Mouse (Mus musculus) myocyte (in vitro differentiated cells): ENCODE data around the gene E030018B13Rik. TPM values are rescaled to one million over a fixed set of nuclear protein-coding genes. Genes with fewer than 3 reads are reported as not detected.

Source experiments
- H3K27me3 ChIP-seq: one replicate; pipeline ENCODE4 v1.6.1; 2011; ENCODE audit not compliant: control insufficient read depth, insufficient read depth, insufficient read length
- H3K36me3 ChIP-seq: one replicate; pipeline ENCODE4 v1.6.1; 2011; ENCODE audit not compliant: control insufficient read depth, insufficient read depth
- H3K4me2 ChIP-seq: one replicate; pipeline ENCODE4 v1.6.1; 2011; ENCODE audit warnings: low read depth, control low read depth
- H3K4me3 ChIP-seq: one replicate; pipeline ENCODE4 v1.5.1; 2011; ENCODE audit warnings: mild to moderate bottlenecking, control low read depth, moderate library complexity
- H3K79me2 ChIP-seq: one replicate; pipeline ENCODE4 v1.6.1; 2011; ENCODE audit not compliant: control insufficient read depth, insufficient read depth
- H3ac ChIP-seq: one replicate; pipeline ENCODE4 v1.6.1; 2011; ENCODE audit not compliant: control insufficient read depth, insufficient read length
- CEBPB ChIP-seq: IDR thresholded peaks from 2 replicates; pipeline ENCODE4 v1.6.1; 2011; ENCODE audit warnings: mild to moderate bottlenecking, moderate library complexity; ENCODE audit not compliant: poor library complexity, insufficient read depth, severe bottlenecking
- E2F4 ChIP-seq: IDR thresholded peaks from one replicate; pipeline ENCODE4 v1.6.1; 2011; ENCODE audit warnings: mild to moderate bottlenecking, control low read depth, moderate library complexity; ENCODE audit not compliant: insufficient read depth
- MAX ChIP-seq: IDR thresholded peaks from one replicate; pipeline ENCODE4 v1.6.1; 2011; ENCODE audit warnings: low read depth, mild to moderate bottlenecking, control low read depth
- MYOD1 ChIP-seq, 3 experiments: IDR thresholded peaks; one replicate each; pipeline ENCODE4 v1.6.1; 2011; ENCODE audit warnings: control low read depth in 2 of 3, low read depth in 2 of 3, mild to moderate bottlenecking in 2 of 3, moderate library complexity in 1 of 3; ENCODE audit not compliant: insufficient read length in 2 of 3, control insufficient read depth in 1 of 3
- MYOG ChIP-seq, 3 experiments: IDR thresholded peaks; one replicate each; pipeline ENCODE4 v1.6.1; 2011; ENCODE audit warnings: control low read depth in 2 of 3, low read depth in 2 of 3, mild to moderate bottlenecking in 2 of 3; ENCODE audit not compliant: insufficient read length in 2 of 3, control insufficient read depth in 1 of 3, insufficient read depth in 1 of 3
- POLR2A ChIP-seq: IDR thresholded peaks from one replicate; pipeline ENCODE4 v1.6.1; 2011; ENCODE audit warnings: low read depth, mild to moderate bottlenecking, control low read depth, moderate library complexity; ENCODE audit not compliant: insufficient read length
- POLR2AphosphoS2 ChIP-seq: IDR thresholded peaks from one replicate; pipeline ENCODE4 v1.6.1; 2011; ENCODE audit warnings: low read depth, control low read depth; ENCODE audit not compliant: insufficient read length
- REST ChIP-seq: IDR thresholded peaks from one replicate; pipeline ENCODE4 v1.6.1; 2011; ENCODE audit warnings: mild to moderate bottlenecking, control low read depth, moderate library complexity; ENCODE audit not compliant: insufficient read depth, insufficient read length
- SRF ChIP-seq: IDR thresholded peaks from one replicate; pipeline ENCODE4 v1.6.1; 2011; ENCODE audit warnings: low read depth; ENCODE audit not compliant: control insufficient read depth, insufficient read length
- TCF12 ChIP-seq: IDR thresholded peaks from one replicate; pipeline ENCODE4 v1.6.1; 2011; ENCODE audit warnings: mild to moderate bottlenecking, control low read depth; ENCODE audit not compliant: poor library complexity, insufficient read depth, severe bottlenecking
- TCF3 ChIP-seq: IDR thresholded peaks from one replicate; pipeline ENCODE4 v1.6.1; 2011; ENCODE audit warnings: low read depth, control low read depth; ENCODE audit not compliant: insufficient read length
- USF1 ChIP-seq: IDR thresholded peaks from one replicate; pipeline ENCODE4 v1.6.1; 2011; ENCODE audit warnings: low read depth, mild to moderate bottlenecking, control low read depth, moderate library complexity
- polyA plus RNA-seq: library from polyadenylated mRNA; unstranded; fragments of >200 nt; fragmentation: generic; extraction: Trizol; gene quantifications from one replicate; pipeline ENCODE4 v1.2.1, GENCODE M21; 2012; ENCODE audit warnings: missing spikeins

Gene E030018B13Rik
- polyA plus RNA-seq, 1 experiment, result 0.17 TPM

- H3K79me2 ChIP-seq, result peaks cover 11% of the 10 kb centered on the region
- no peak overlapping the region for H3K4me3 ChIP-seq
- no peak for TF ChIP-seq POLR2A
- TF ChIP-seq POLR2AphosphoS2, result no peak
- TF ChIP-seq MYOD1 (IDR thresholded peaks at IDR 0.05; ENCODE audit: control insufficient read depth in 1 of 3, insufficient read length in 2 of 3, low read depth in 2 of 3), result no peak
- TF ChIP-seq TCF12, result no peak
- TF ChIP-seq REST, result no peak
- no peak for TF ChIP-seq USF1
- no peak for TF ChIP-seq MAX
- TF ChIP-seq CEBPB, result no peak
- no peak for TF ChIP-seq TCF3
- no peak for TF ChIP-seq SRF
- no peak for TF ChIP-seq E2F4
- no peak for TF ChIP-seq MYOG (IDR thresholded peaks at IDR 0.05; ENCODE audit: control insufficient read depth in 1 of 3, insufficient read depth in 1 of 3, insufficient read length in 2 of 3, low read depth in 2 of 3)
These were observed 29.0 kb upstream of the E030018B13Rik start for GRCm38 (mm10) chr7:63887602-63888123.

DNA sequence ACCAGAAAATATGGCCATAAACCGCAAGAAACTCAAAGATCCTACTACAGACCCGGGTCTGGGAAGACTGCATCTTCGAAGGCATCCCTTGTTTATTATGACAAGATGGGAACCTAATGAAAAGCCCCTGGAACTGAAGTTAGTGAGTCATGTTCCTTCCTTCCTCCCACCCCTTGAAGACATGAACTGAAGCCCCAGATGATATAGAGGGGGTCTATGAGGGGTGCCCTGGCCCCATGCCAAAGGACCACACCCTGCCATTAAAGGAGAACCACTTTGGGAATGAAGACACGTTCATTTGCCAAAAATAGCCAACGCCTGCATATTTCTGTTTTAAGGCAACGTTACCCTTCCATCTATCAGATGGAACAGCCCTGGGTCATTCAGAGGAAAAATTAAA is 28.0 kb upstream of the E030018B13Rik start:
- Histone ChIP-seq H3ac (no peak overlapping the region), H3K79me2 (peaks cover 21% of the 10 kb centered on the region), H3K4me2 (no peak overlapping the region), H3K27me3 (no peaks in the 10 kb centered on the region), H3K36me3 (peaks cover 7% of the 10 kb centered on the region), H3K4me3 (no peak overlapping the region)
- TF ChIP-seq MYOD1 (IDR thresholded peaks at IDR 0.05; ENCODE audit: control insufficient read depth in 1 of 3, insufficient read length in 2 of 3, low read depth in 2 of 3) (no peak), POLR2A (no peak)

More at GRCm38 (mm10) chr7:63887602-63888123, 29.0 kb upstream of the E030018B13Rik start:
- Histone ChIP-seq H3K27me3 (no peaks in the 10 kb centered on the region), H3ac (no peak overlapping the region), H3K4me2 (no peak overlapping the region), H3K36me3 (peaks cover 7% of the 10 kb centered on the region)

DNA sequence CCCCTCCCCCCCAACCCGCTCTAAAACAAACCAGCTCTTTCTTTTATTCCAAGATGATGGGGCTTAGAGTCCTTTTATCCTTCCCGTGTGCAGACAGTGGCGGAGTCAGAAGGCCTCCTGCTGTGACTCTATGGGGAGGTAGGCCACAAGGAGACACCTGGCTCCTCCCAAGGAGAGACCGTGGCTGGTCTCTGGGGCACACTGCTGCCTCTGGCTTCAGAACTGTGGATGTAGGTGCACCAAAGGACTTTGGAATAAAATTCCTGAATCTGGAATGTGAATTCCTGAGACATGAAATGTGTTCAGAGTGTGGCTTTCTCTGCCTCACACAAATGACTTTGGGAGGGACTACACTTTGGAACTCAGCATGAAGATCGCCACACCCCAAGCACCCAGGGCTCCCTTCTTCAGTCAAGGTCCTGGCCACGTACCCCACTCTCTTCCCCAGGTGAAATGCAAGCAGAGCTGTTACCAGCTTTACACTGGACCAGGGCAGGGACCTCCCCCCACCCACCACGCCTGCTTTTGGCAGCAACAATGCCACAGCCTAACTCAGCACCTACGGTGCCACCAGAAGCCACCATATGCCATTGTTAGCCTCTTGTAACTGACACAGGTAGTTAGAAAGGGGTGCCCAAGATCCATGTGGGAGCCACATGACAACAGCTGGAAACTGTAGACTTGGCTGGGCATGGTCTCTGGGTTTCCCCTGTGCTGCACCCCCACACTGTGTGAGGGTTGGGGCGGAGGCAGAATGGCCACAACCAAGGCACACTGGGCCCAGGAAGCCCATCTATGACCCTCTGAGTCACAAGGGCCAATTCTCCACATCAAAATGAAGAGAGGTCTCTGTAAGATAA is 27.3 kb upstream of the E030018B13Rik start:
- no peaks in the 10 kb centered on the region for H3K27me3 ChIP-seq
- no peak for TF ChIP-seq MAX
- no peak for TF ChIP-seq MYOD1 (IDR thresholded peaks at IDR 0.05; ENCODE audit: control insufficient read depth in 1 of 3, insufficient read length in 2 of 3, low read depth in 2 of 3)
- TF ChIP-seq TCF3, result no peak
- no peak for TF ChIP-seq REST
- TF ChIP-seq POLR2A, result no peak
- no peak for TF ChIP-seq SRF
- no peak for TF ChIP-seq USF1
- TF ChIP-seq E2F4, result no peak
- TF ChIP-seq TCF12, result no peak
- TF ChIP-seq CEBPB, result no peak
- no peak for TF ChIP-seq POLR2AphosphoS2
- no peak for TF ChIP-seq MYOG (IDR thresholded peaks at IDR 0.05; ENCODE audit: control insufficient read depth in 1 of 3, insufficient read depth in 1 of 3, insufficient read length in 2 of 3, low read depth in 2 of 3)
- no peak overlapping the region for H3K4me3 ChIP-seq
- peaks cover 26% of the 10 kb centered on the region for H3K79me2 ChIP-seq
- H3K36me3 ChIP-seq, result peaks cover 7% of the 10 kb centered on the region
- H3ac ChIP-seq, result no peak overlapping the region
- no peak overlapping the region for H3K4me2 ChIP-seq

DNA sequence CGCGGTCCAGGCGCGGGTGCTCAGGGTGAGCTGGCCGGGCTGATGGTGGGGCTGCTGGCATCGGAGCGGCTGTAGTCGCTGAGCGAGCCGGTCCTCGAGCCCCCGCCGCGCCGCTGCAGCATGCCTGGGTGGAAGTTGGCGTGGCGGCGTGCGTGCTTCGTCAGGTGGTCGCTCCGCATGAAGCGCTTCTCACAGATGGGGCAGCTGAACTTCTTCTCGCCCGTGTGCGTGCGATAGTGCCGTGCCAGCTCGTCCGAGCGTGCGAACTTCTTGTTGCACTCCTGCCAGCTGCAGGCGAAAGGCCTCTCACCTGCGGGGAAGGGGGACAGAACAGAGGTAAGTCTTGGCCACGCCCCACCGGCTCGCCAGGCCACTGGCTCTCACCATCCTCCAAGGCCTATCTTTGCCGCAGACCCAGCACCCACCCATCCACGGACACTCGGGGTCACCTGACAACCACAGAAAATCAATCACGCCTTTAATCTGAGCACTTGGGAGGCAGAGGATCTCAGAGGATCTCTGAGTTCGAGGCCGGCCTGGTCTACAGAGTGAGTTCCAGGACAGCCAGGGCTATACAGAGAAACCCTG is 25.1 kb upstream of the E030018B13Rik start:
- no peak overlapping the region for H3K4me2 ChIP-seq
- no peak overlapping the region for H3ac ChIP-seq
- TF ChIP-seq POLR2AphosphoS2, result peak; percentile 20
- TF ChIP-seq MYOD1 (IDR thresholded peaks at IDR 0.05; ENCODE audit: control insufficient read depth in 1 of 3, insufficient read length in 2 of 3, low read depth in 2 of 3), result no peak
- no peak for TF ChIP-seq REST
- TF ChIP-seq TCF12, result no peak
- no peak for TF ChIP-seq MYOG (IDR thresholded peaks at IDR 0.05; ENCODE audit: control insufficient read depth in 1 of 3, insufficient read depth in 1 of 3, insufficient read length in 2 of 3, low read depth in 2 of 3)
- no peaks in the 10 kb centered on the region for H3K27me3 ChIP-seq
- peaks cover 7% of the 10 kb centered on the region for H3K36me3 ChIP-seq
- H3K79me2 ChIP-seq, result peaks cover 49% of the 10 kb centered on the region
- H3K4me3 ChIP-seq, result no peak overlapping the region

GRCm38 (mm10) chr7:63893201-63893600 is 23.5 kb upstream of the E030018B13Rik start:
- Histone ChIP-seq H3K79me2 (peaks cover 63% of the 10 kb centered on the region), H3K4me3 (no peak overlapping the region), H3K36me3 (peaks cover 7% of the 10 kb centered on the region), H3K27me3 (no peaks in the 10 kb centered on the region), H3K4me2 (no peak overlapping the region), H3ac (no peak overlapping the region)
- TF ChIP-seq REST, result no peak
